Mouse (Mus musculus) cerebellum, adult 11 months (tissue): ENCODE measurements around the gene Esf1.
"Not testable (repeated sequence)": the region's sequence is repeated elsewhere in the genome, so short reads cannot be mapped to it uniquely, and the experiment has no call there.

Experiments
- DNase-seq: peaks from one replicate; pipeline ENCODE4 v3.0.0; 2022

Esf1 gene

DNA sequence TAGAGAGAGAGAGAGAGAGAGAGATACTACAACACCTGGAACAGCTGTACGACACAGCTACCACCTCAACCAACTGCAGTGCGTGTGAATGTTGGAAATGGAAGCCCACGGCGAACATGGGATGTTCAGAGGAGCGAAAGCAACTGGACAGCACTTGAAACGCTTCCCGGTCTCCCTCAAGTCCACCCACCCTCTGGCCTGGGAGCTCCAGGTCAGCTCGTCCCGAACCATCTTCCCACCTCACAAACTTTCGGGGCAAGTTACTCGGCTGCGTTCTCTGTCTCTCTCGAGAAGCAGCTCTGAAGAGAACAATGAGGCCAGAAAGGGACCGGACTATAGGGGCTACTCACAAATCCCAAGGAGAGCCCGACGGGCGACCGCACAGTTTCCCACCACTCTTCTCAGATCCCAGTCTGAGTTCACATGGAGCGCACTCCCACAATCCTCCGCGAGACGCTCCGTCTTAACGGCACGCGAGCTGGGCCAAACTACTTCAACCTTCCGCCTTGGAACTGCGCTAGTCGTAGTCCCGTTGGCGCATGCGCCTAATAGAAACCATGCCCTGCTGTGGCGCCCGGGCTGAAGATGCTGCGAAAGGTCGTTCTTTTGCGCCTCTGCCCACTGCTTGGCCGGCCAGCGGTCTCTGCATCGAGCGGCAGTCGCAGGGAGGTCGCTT, at the start of gene Esf1, which contains the start of gene Ndufaf5:
TSS of gene Esf1 (minus strand) at position 438 of the 676 bp plus-strand sequence.
TSS of gene Ndufaf5 (plus strand) at position 523 of the 676 bp plus-strand sequence.
- peak; percentile 97 for DNase-seq

DNA sequence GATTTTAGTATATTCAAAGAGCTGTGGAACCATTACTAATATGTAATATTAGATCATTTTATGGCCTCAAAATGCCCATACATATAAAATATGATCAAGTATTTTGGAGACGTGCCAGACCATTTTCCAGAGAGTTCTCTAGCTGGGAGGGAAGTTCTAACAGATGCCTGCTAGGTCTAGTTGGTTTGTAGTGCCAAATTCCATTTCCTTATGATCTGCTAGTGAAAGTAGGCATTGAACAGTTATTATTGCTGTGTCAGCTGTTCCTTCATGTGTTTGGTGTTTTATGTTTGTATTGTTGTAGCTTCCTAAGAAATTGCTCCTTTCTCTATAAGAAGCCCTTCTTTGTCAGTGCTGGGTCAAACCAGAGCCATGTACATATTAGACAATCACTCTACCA, 45.6 kb upstream of the Esf1 start:
- no peak for DNase-seq

GRCm38 (mm10) chr2:140215415-140215814, 45.1 kb upstream of the Esf1 start:
- no peak for DNase-seq

DNA sequence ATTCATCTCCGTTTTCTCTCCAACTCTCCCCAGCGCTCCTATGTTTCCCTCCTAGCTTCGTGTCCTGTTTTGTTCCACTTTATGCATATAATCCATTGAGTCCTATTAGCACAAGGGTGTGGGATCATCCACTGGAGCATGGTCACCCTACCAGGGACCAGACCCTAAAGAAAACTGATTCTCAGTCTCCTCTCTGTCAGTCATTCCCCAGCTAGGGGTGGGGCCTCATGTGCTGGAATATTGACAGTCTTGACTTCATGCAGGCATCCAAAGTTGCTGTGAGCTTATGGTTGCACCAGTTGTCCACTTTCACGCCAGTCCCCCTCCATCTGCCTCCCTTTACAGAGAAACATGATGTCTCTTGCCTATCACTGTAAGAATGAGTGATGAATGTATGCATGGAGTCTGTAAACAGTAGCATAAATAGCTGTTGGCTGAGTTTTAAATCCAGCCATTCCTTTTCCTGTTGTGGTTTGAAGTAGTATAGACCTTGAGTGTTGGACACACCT, 44.2 kb upstream of the Esf1 start:
- no peak for DNase-seq

GRCm38 (mm10) chr2:140203756-140204155, 33.4 kb upstream of the Esf1 start:
- DNase-seq: no peak

DNA sequence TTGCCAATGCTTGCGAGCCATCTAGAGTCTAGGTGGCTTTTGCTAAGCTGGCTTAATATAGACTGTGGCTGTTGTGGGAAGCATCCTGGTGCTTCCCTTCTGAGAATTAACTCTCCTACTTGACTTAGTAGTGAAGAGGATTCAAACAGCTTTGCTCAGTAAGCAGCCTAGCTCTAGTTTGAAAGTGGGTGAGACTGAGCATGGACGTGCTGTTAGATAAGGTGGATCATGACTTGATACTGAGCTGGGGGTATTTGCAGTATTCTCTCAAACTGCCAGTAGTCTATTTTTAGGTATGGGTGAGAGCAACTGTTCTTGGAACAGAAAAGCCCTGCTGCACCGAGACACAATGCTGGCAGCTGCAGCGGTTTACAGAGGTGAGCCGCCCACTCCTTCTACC, 32.2 kb upstream of the Esf1 start:
- no peak for DNase-seq

GRCm38 (mm10) chr2:140200713-140201112, 30.3 kb upstream of the Esf1 start:
- DNase-seq: no peak

GRCm38 (mm10) chr2:140185685-140186210, 15.4 kb upstream of the Esf1 start:
- DNase-seq: not testable (repeated sequence)

DNA sequence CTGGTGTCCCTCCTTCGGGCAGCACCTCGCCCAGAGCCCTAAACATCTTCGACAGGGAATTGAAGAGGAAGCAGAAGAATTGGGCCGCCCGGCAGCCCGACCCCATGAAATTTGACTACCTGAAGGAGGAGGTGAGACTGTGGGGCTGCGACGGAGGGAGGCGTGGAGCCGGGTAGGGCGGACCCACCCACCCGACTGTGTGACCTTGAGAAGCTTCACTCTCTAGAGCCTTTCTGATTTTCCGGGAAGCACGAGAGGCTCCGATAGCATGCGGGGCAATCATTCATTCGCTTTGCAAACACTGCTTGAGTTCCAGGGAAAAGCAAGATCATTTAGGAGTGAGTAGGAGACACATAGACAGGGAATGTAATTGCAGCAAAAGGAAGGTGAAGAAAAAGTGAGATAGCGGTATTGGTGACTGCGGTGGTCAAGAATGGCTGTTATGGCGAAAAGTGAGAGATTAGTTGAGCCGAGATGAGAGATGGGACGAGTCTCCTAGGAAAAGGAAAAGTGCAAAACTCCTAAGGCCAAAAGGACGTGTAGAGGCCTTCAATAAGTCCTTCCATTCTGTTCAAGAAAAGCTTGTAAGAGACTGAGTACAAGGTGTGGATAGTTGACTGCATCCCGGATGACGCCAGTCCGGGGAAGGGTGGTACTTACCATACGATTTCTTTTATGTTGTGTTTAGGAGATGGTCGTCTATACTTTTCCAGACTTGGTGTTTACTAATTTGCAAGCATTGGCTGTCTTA, 614 bp upstream of the Esf1 start:
- no peak for DNase-seq

GRCm38 (mm10) chr2:140169057-140169456, 1.3 kb downstream of the Esf1 start:
- DNase-seq: no peak

DNA sequence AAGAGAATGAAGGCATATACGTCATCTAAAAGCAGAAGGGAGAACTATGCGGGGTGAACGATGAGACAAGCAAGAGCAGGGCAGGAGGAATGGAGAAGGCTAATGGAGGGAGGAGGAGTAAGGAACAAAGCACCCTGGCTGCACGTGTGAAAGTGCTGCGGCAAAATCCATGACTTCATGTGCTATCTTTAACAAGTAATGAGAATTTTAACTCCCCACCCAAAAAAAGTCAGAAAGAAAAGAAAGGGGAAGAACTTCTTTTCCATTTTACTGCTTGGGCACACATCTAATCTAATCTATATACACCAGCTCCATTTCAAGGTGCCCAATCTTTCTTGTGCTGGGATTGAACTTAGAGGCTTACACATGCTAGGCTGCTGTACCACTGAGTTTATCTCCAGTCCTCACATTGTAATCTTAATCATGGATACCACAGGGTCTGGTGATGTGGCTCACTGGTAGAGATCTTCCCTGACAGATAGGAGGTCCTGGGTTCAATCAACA, 7.0 kb downstream of the Esf1 start:
- no peak for DNase-seq

GRCm38 (mm10) chr2:140159186-140159730, 11.1 kb downstream of the Esf1 start:
- DNase-seq: no peak

- DNase-seq: not testable (repeated sequence)
These were observed 18.6 kb downstream of the Esf1 start, which contains the start of gene Gm17374 for GRCm38 (mm10) chr2:140151743-140152142. Gene Gm17374 (plus strand): TSS chr2:140152043.

GRCm38 (mm10) chr2:140125516-140125915, 44.8 kb downstream of the Esf1 start:
- DNase-seq: no peak

DNA sequence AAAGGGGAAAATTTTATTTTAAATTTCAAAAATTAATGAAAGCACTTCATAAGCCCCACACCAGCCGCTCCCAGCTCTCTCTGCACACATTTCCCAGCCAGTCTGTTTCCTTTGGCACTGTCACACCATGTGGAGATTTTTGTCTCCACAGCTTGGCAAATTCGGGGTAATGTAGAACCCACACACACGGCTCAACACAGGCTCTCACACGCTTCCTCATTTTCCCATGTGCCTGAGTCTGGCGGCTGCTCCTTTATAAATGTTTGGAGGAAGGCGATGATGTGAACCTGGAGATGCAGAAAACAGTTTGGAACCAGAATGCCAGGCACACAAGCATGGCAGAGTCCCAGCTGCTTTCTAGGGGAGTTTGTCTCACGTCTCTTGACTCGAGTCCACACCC, 56.5 kb downstream of the Esf1 start:
- no peak for DNase-seq

DNA sequence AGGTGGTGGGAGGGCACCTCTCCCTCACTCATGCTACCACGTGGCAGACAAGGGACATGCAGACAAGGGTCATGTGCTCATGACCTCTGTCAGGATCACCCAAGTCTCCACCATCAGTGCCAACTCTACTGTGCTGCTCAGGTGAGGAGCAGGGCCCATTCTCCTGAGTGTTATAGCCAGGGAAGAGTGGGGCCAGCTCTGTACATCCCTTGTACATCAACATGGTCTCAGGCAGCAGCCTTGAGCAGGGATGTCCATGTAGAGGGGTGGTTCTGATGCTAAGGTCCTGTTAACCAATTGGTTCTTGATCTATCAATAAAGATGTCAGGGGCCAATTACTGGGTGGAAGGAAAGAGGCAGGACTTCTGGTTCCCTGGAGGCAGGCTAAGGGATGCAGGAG, 61.4 kb downstream of the Esf1 start:
- no peak for DNase-seq

DNA sequence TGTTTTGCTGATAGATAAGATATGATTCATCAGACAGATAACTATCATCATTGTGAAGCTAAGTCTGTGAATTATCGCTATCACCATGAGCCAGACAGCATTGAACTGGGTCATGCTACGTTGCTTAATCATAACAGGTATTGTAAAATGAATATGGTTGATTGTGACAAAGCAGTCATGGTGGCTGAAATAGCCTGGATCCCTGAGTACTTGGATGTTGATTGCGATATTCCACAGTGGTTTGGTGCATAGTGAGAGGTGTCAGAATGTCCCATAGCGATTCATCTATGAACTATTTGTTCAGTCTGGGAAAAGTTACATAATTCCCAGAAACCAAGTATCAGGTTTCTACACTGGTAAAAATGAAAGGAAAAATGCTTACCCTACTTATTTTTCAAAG, 62.7 kb downstream of the Esf1 start:
- no peak for DNase-seq

- no peak for DNase-seq
These were observed 65.4 kb downstream of the Esf1 start for GRCm38 (mm10) chr2:140104951-140105350.

- no peak for DNase-seq
These were observed 69.6 kb downstream of the Esf1 start for GRCm38 (mm10) chr2:140100551-140101474.

GRCm38 (mm10) chr2:140099971-140100370, 70.4 kb downstream of the Esf1 start:
- no peak for DNase-seq

- no peak for DNase-seq
These were observed 73.2 kb downstream of the Esf1 start for GRCm38 (mm10) chr2:140097131-140097591.

GRCm38 (mm10) chr2:140096034-140096433, 74.3 kb downstream of the Esf1 start:
- no peak for DNase-seq
